Mouse (Mus musculus): ENCODE measurements around the gene Mmrn2. TPM values are rescaled to one million over a fixed set of nuclear protein-coding genes. Genes with fewer than 3 reads are reported as not detected.
"Not testable (repeated sequence)": the region's sequence is repeated elsewhere in the genome, so short reads cannot be mapped to it uniquely, and the experiment has no call there.

Mmrn2 gene
- polyA plus RNA-seq, 1 experiment from 2014 or later: 3.2 TPM

DNA sequence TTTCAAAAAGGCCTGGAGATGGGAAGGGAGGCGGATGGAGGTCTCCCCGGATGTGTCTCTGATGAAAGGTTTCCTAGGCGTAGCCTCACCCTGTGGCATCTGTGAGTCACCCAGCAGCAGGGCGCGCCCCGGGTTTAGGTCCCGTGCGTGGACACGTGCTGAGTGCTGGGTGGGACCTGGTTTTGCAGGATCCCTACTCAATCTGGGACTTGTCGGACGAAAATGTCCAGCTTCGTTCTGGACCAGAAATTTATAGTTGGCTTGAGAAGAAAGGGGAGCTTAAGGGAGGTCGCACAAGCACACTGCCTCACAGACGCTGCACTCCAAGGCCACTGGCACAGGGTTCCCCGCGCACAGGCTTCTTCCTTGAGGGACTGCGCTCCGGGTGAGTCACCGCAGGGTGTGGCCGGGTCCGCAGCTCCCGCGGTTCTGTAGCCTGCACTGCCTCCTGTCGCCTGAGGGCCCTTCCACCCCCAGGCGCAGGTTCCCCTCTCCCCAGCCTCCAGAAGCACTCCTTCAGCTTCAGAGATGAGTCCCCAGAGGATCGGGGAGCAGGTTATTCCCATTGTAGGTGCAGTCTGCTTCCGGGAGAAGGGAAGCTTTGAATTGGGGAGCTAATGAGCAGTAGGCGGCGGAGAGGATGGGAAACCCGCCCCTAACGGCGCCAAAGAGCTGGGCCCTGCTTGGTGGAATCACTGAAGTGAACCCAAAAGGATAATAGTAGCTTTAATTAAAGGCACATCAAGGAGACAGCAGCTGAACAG, 11.6 kb upstream of the Mmrn2 start:
- Histone ChIP-seq H3K4me3 (ENCODE audit: low read depth, low read length) (peak overlapping the region; percentile 27), H3K4me2 (ENCODE audit: low read depth, low read length) (peak overlapping the region; percentile 70), H3K9ac (replicated peaks) (no peak overlapping the region), H3K27ac (ENCODE audit: low read depth) (no peak overlapping the region), H3K36me3 (replicated peaks; ENCODE audit: insufficient read depth, low read length) (no peaks in the 10 kb centered on the region), H3K4me1 (ENCODE audit: insufficient read depth) (peaks cover 12% of the 10 kb centered on the region), H3K27me3 (ENCODE audit: insufficient read depth, low read length) (no peaks in the 10 kb centered on the region), H3K9me3 (ENCODE audit: low read length) (no peaks in the 10 kb centered on the region)
- ATAC-seq: peak; percentile 77
- peak; percentile 51 for DNase-seq
- TF ChIP-seq EP300 (IDR thresholded peaks at IDR 0.05; ENCODE audit: low read depth) (no peak), CTCF (IDR thresholded peaks at IDR 0.05; ENCODE audit: low read depth) (peak; percentile 50)
- WGBS (ENCODE audit: insufficient replicate concordance): 10% methylated on average over 32 of the region's 32 CpGs

DNA sequence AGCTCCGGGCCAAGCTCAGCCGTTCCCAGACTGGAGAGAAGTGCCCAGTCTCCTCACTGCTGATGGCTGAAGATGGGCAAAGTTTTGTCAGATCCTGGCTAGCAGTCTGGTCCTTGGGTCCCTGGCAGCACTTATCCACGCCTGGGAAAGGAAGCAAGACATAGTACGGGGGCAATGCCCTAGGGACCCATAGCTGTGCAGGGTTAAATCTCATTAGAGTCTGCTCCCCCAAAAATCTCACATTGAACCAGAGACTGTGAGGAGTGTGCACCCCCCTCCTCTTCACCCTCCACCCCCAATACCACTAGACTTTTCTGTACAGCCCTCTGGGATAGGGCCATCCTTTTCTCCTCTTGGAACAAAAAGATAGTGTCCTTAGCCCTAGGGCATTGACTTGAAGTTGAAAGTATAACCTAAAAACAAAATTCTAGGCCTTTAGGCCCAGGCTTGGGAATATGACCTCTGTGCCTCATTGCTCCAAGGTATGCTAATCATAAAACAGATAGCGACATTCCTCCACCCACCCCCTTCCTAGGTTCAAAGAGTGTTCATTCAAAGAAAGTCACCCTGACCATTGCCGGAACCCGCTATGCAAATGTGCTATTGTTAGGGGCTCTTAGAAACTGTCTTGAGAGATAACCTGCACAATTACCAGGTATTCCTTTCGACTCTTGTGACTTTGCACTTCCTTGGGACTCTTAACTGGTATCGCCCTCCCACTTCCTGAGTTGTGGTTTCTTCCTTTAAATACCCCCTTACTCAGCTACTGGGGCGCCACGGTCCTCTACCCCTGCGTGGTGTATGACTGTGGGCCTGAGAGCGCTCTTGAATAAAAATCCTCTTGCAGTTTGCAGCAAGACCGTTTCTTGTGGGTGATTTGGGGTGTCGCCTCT, 10.8 kb upstream of the Mmrn2 start:
- peaks cover 12% of the 10 kb centered on the region for H3K4me1 ChIP-seq (ENCODE audit: insufficient read depth)
- H3K36me3 ChIP-seq (replicated peaks; ENCODE audit: insufficient read depth, low read length); H3K4me3 ChIP-seq (ENCODE audit: low read depth, low read length); H3K27ac ChIP-seq (ENCODE audit: low read depth); H3K9me3 ChIP-seq (ENCODE audit: low read length); H3K27me3 ChIP-seq (ENCODE audit: insufficient read depth, low read length); DNase-seq; ATAC-seq; H3K9ac ChIP-seq (replicated peaks); H3K4me2 ChIP-seq (ENCODE audit: low read depth, low read length): not testable (repeated sequence)
- WGBS (ENCODE audit: insufficient replicate concordance): 80% methylated on average over 15 of the region's 15 CpGs

DNA sequence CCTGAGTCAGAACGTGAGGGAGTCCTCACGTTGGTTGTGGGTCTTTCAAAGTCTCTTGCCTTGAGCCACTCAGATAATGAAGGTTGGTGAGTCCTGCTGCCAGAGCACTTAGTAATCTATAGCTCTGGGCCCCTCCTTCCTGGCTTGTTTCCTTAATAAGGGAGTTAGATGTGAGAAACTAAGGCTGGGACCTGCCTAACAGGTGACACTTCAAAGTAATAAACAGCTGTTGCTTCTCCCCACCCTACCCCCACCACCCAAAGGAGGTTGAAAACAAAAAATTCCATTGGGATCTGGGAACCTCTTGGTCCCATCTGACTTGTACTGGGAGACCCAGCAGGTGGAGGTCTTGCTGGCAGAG, 10.1 kb upstream of the Mmrn2 start:
- no peak overlapping the region for H3K27ac ChIP-seq (ENCODE audit: low read depth)
- 87% methylated on average over 2 of the region's 2 CpGs for WGBS (ENCODE audit: insufficient replicate concordance)
- peaks cover 12% of the 10 kb centered on the region for H3K4me1 ChIP-seq (ENCODE audit: insufficient read depth)
- no peak overlapping the region for H3K9ac ChIP-seq (replicated peaks)
- no peak overlapping the region for H3K4me3 ChIP-seq (ENCODE audit: low read depth, low read length)
- no peak for TF ChIP-seq EP300 (IDR thresholded peaks at IDR 0.05; ENCODE audit: low read depth)
- no peak for TF ChIP-seq CTCF (IDR thresholded peaks at IDR 0.05; ENCODE audit: low read depth)
- no peaks in the 10 kb centered on the region for H3K27me3 ChIP-seq (ENCODE audit: insufficient read depth, low read length)
- ATAC-seq (no peak), DNase-seq (no peak)
- H3K4me2 ChIP-seq (ENCODE audit: low read depth, low read length): no peak overlapping the region
- H3K36me3 ChIP-seq (replicated peaks; ENCODE audit: insufficient read depth, low read length): no peaks in the 10 kb centered on the region
- H3K9me3 ChIP-seq (ENCODE audit: low read length): no peaks in the 10 kb centered on the region

GRCm38 (mm10) chr14:34370203-34370602, 5.1 kb upstream of the Mmrn2 start:
- Histone ChIP-seq H3K27ac (ENCODE audit: low read depth) (no peak overlapping the region), H3K4me1 (ENCODE audit: insufficient read depth) (no peaks in the 10 kb centered on the region)
- no peak for DNase-seq

DNA sequence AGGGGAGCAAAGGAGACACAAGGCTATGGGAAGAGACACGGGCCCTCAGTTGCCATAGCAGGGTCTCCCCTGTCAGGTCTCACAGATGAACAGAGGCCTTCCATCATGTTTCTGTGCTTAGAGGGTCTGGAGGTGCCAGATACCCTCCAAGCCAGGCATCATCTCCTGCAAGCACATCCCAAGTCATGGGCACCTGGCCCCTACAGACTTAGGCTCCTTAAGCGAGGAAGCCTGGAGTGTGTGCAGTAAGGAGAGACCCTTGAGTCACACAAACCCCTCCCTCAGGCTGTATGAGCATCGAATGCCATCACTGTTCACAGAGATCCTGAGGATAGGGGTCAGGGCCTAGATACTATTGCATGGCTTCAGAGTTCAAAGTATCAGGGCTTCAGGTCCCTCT, 4.3 kb upstream of the Mmrn2 start:
- WGBS (ENCODE audit: insufficient replicate concordance): 73% methylated on average over 3 of the region's 3 CpGs
- no peak for TF ChIP-seq EP300 (IDR thresholded peaks at IDR 0.05; ENCODE audit: low read depth)
- no peak for TF ChIP-seq CTCF (IDR thresholded peaks at IDR 0.05; ENCODE audit: low read depth)
- H3K27ac ChIP-seq (ENCODE audit: low read depth): no peak overlapping the region
- no peak overlapping the region for H3K4me2 ChIP-seq (ENCODE audit: low read depth, low read length)
- H3K9me3 ChIP-seq (ENCODE audit: low read length): no peaks in the 10 kb centered on the region
- H3K36me3 ChIP-seq (replicated peaks; ENCODE audit: insufficient read depth, low read length): no peaks in the 10 kb centered on the region
- ATAC-seq (no peak), DNase-seq (no peak)
- no peak overlapping the region for H3K9ac ChIP-seq (replicated peaks)
- H3K27me3 ChIP-seq (ENCODE audit: insufficient read depth, low read length): no peaks in the 10 kb centered on the region
- no peaks in the 10 kb centered on the region for H3K4me1 ChIP-seq (ENCODE audit: insufficient read depth)
- H3K4me3 ChIP-seq (ENCODE audit: low read depth, low read length): no peak overlapping the region

More at GRCm38 (mm10) chr14:34370203-34370602, 5.1 kb upstream of the Mmrn2 start:
- Histone ChIP-seq H3K27me3 (ENCODE audit: insufficient read depth, low read length) (no peaks in the 10 kb centered on the region), H3K36me3 (replicated peaks; ENCODE audit: insufficient read depth, low read length) (no peaks in the 10 kb centered on the region), H3K4me3 (ENCODE audit: low read depth, low read length) (no peak overlapping the region), H3K9ac (replicated peaks) (no peak overlapping the region), H3K9me3 (ENCODE audit: low read length) (no peaks in the 10 kb centered on the region), H3K4me2 (ENCODE audit: low read depth, low read length) (no peak overlapping the region)
- 65% methylated on average over 3 of the region's 3 CpGs for WGBS (ENCODE audit: insufficient replicate concordance)
- no peak for ATAC-seq
- TF ChIP-seq CTCF (IDR thresholded peaks at IDR 0.05; ENCODE audit: low read depth) (peak; percentile 31; the same call in 1 of the 2 replicates), EP300 (IDR thresholded peaks at IDR 0.05; ENCODE audit: low read depth) (no peak)

DNA sequence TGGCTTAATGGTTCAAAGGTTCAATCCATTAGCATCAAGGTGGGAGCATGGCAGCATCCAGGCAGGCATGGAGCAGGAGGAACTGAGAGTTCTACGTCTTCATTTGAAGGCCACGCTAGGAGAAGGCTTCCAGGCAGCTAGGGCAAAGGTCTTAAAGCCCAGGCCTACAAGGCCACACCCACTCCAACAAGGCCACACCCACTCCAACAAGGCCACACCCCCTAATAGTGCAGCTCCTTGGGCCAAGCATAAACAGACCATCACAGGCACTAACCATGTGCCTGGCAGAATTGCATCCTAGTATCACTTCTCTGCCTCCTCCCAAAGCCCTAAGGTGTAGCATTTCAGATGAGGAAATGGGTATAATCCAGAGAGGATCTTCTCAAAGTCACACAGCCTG, 3.5 kb upstream of the Mmrn2 start:
- Histone ChIP-seq H3K36me3 (replicated peaks; ENCODE audit: insufficient read depth, low read length) (no peaks in the 10 kb centered on the region), H3K4me1 (ENCODE audit: insufficient read depth) (no peaks in the 10 kb centered on the region), H3K4me2 (ENCODE audit: low read depth, low read length) (no peak overlapping the region), H3K4me3 (ENCODE audit: low read depth, low read length) (no peak overlapping the region), H3K9me3 (ENCODE audit: low read length) (no peaks in the 10 kb centered on the region), H3K27ac (ENCODE audit: low read depth) (no peak overlapping the region), H3K9ac (replicated peaks) (no peak overlapping the region), H3K27me3 (ENCODE audit: insufficient read depth, low read length) (no peaks in the 10 kb centered on the region)
- ATAC-seq (no peak), DNase-seq (no peak)
- WGBS (ENCODE audit: insufficient replicate concordance): 49% methylated on average over 2 of the region's 2 CpGs
- TF ChIP-seq CTCF (IDR thresholded peaks at IDR 0.05; ENCODE audit: low read depth) (no peak), EP300 (IDR thresholded peaks at IDR 0.05; ENCODE audit: low read depth) (no peak)

All from liver, postnatal 0 days (tissue).